Mouse (Mus musculus) forebrain, embryonic 13.5 days (tissue): ENCODE results near the gene Minar1. TPM values are rescaled to one million over a fixed set of nuclear protein-coding genes. Genes with fewer than 3 reads are reported as not detected.
A peak's percentile ranks its signal among the peaks of the same experiment; 100 is the strongest.

Experiments
- ATAC-seq: fragments of 200-750 bp; cut with Nextera tagmentation; 2 replicates; pipeline ENCODE4 v1.8.0; 2017
- H3K27ac ChIP-seq: fragments of 300-500 bp; sonication (generic); 2 replicates; pipeline ENCODE4 v1.5.1; 2015; ENCODE audit warnings: inconsistent platforms, mild to moderate bottlenecking, moderate library complexity
- H3K27me3 ChIP-seq: fragments of 300-500 bp; sonication (generic); 2 replicates; pipeline ENCODE4 v1.6.1; 2015; ENCODE audit warnings: mild to moderate bottlenecking, inconsistent platforms
- H3K36me3 ChIP-seq: fragments of 300-500 bp; sonication (generic); 2 replicates; pipeline ENCODE4 v1.6.1; 2015; ENCODE audit warnings: mild to moderate bottlenecking, inconsistent platforms; ENCODE audit not compliant: poor library complexity, severe bottlenecking
- H3K4me1 ChIP-seq: fragments of 300-500 bp; sonication (generic); 2 replicates; pipeline ENCODE4 v1.6.1; 2015; ENCODE audit warnings: inconsistent platforms
- H3K4me2 ChIP-seq: fragments of 300-500 bp; sonication (generic); 2 replicates; pipeline ENCODE4 v1.6.1; 2015; ENCODE audit warnings: inconsistent platforms, mild to moderate bottlenecking, moderate library complexity
- H3K4me3 ChIP-seq: fragments of 300-500 bp; sonication (generic); 2 replicates; pipeline ENCODE4 v1.5.1; 2015; ENCODE audit warnings: mild to moderate bottlenecking, inconsistent platforms
- H3K9ac ChIP-seq: fragments of 300-500 bp; sonication (generic); 2 replicates; pipeline ENCODE4 v1.6.1; 2015; ENCODE audit warnings: mild to moderate bottlenecking, inconsistent platforms
- H3K9me3 ChIP-seq: fragments of 300-500 bp; sonication (generic); replicated peaks from 2 replicates; pipeline ENCODE4 v1.6.1; 2016; ENCODE audit warnings: inconsistent platforms
- WGBS: fragments of 180-500 bp; shearing (Covaris S2); methylation state at CpG from one replicate; pipeline ENCODE4 v1.1.7; 2015; 5-methylcytosine and 5-hydroxymethylcytosine counted together
- polyA plus RNA-seq: library from polyadenylated mRNA; unstranded; fragments of >200 nt; fragmentation: Nextera tagmentation; extraction: Ambion mirVana; gene quantifications from 2 replicates; pipeline ENCODE4 v1.2.1, GENCODE M21; 2015

Gene Minar1
- polyA plus RNA-seq = 0.19 and 0.34 TPM in 2 replicates

DNA sequence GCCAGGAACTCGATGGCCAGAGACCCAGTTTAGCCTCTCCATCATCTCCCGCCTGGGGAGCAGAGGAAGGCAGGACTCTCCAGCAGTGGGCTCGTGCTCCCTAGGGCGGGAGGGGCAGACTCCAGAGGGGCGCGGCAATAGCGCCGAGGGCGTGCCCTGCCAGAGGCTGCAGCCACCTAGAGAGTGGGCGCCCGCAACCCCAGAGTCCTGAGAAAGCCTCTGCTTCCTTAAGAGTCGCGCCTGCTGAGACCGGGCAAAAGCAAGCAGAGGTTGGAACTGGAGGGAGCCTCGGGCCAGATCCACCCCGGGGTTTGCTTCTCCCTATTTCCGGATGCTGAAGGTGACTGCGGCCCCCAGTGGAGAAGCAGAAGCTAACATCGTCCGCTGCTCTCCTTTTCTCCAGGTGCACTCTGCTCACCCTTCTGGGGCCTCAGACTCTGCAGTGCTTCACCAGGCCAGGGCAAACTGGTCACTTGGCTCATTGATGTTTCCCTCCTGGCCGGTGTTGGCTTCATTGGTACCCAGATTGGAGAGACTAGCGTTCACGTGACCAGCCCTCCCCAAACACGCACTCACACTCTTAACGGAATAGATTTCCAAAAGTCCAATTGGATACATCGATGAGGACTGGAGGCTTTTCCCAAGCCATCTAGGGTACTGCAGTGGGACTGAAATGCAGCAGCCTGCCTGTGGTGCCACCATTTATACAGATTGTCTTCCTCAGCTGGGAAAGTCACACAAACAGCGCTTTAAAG lies at the start of gene Minar1:
Gene Minar1 (minus strand): TSS at position 120 of the 755 bp plus-strand sequence.
- peaks cover 42% of the 10 kb centered on the region for H3K27me3 ChIP-seq
- H3K27ac ChIP-seq = no peak within 1 kb of the TSS

GRCm38 (mm10) chr9:89669878-89670277 lies 47.0 kb upstream of the Minar1 start:
- H3K9me3 ChIP-seq = no peaks in the 10 kb centered on the region
- H3K4me1 ChIP-seq = no peaks in the 10 kb centered on the region
- H3K27me3 ChIP-seq = no peaks in the 10 kb centered on the region
- no peak for ATAC-seq
- WGBS = 83% methylated on average over 4 of the region's 4 CpGs
- H3K36me3 ChIP-seq = no peaks in the 10 kb centered on the region
- H3K4me2 ChIP-seq = no peak overlapping the region
- H3K4me3 ChIP-seq = no peak overlapping the region
- H3K9ac ChIP-seq = no peak overlapping the region
- H3K27ac ChIP-seq = no peak overlapping the region

More for the DNA sequence above, at the start of gene Minar1:
- no peaks in the 10 kb centered on the region for H3K36me3 ChIP-seq
- H3K4me1 ChIP-seq = peaks cover 18% of the 10 kb centered on the region
- no peaks in the 10 kb centered on the region for H3K9me3 ChIP-seq
- H3K4me2 ChIP-seq = peak within 1 kb of the TSS; percentile 98
- H3K4me3 ChIP-seq = peak within 1 kb of the TSS; percentile 56
- under 1% methylated on average over 25 of the region's 27 CpGs for WGBS
- ATAC-seq = peak; percentile 81
- peak within 1 kb of the TSS; percentile 65 for H3K9ac ChIP-seq

DNA sequence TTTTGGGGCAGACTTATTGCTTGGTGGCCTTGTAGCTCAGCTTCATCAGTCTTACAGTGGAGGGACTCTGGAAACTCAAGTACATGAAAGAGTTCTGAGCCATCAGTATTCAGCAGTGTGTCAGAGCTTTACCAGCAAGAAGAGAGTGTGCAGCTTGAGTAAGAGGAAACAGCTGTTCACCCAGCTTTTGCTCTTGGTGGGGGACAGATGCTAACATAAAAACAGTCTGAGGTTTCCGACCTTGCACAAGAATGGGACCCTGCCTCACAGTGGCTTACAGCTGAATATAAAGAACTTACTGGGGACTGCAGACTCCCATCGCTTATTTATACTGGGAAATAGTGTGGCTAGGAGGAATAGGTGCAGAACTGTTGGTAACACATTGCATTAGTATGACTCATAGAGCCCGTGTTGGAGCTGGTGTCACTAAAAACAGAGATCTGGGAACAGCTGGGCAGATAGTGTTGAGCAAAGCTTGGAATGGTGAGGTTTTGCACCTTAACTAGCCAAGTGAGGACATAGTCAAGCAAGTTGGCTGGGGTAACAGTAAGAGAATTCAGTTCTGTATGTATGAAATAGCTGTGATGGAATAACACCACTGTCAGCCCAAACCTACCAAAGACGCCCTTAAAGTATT lies 44.5 kb upstream of the Minar1 start:
- WGBS = 83% methylated on average over 4 of the region's 4 CpGs
- Histone ChIP-seq H3K4me3 (no peak overlapping the region), H3K9ac (no peak overlapping the region), H3K36me3 (no peaks in the 10 kb centered on the region), H3K27me3 (no peaks in the 10 kb centered on the region), H3K9me3 (no peaks in the 10 kb centered on the region), H3K27ac (no peak overlapping the region), H3K4me1 (no peaks in the 10 kb centered on the region), H3K4me2 (no peak overlapping the region)
- ATAC-seq = no peak

DNA sequence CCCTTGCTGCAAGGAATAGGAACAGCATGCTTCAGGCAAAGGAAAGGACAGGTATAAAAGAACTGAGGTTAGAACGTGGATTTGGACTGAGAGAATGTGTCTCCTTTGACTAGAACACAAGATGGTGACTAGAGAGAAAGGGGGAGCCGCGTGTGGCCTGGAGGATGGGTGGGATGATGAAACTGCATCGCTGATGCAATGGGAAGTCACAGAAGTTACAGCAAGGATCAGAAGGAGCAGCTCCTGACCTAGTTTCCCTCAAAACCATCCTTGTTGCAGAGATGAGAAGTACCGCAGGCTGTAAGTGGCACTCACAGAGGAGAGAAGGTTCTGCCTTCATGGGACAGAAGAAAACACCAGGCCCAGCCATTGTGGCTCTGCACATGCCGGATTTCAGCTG lies 28.0 kb upstream of the Minar1 start:
- WGBS = 76% methylated on average over 6 of the region's 6 CpGs

GRCm38 (mm10) chr9:89637453-89637852 lies 14.5 kb upstream of the Minar1 start:
- H3K27me3 ChIP-seq = no peaks in the 10 kb centered on the region
- no peak overlapping the region for H3K27ac ChIP-seq
- no peak for ATAC-seq
- WGBS = 92% methylated on average over 3 of the region's 3 CpGs
- H3K4me2 ChIP-seq = no peak overlapping the region
- no peaks in the 10 kb centered on the region for H3K9me3 ChIP-seq
- no peak overlapping the region for H3K4me3 ChIP-seq
- no peaks in the 10 kb centered on the region for H3K4me1 ChIP-seq
- H3K36me3 ChIP-seq = no peaks in the 10 kb centered on the region
- no peak overlapping the region for H3K9ac ChIP-seq

More for the DNA sequence above, 28.0 kb upstream of the Minar1 start:
- no peak overlapping the region for H3K4me3 ChIP-seq
- H3K9ac ChIP-seq = no peak overlapping the region
- ATAC-seq = no peak
- no peaks in the 10 kb centered on the region for H3K27me3 ChIP-seq
- no peak overlapping the region for H3K27ac ChIP-seq
- H3K4me2 ChIP-seq = no peak overlapping the region
- no peaks in the 10 kb centered on the region for H3K9me3 ChIP-seq
- H3K4me1 ChIP-seq = no peaks in the 10 kb centered on the region
- H3K36me3 ChIP-seq = no peaks in the 10 kb centered on the region

DNA sequence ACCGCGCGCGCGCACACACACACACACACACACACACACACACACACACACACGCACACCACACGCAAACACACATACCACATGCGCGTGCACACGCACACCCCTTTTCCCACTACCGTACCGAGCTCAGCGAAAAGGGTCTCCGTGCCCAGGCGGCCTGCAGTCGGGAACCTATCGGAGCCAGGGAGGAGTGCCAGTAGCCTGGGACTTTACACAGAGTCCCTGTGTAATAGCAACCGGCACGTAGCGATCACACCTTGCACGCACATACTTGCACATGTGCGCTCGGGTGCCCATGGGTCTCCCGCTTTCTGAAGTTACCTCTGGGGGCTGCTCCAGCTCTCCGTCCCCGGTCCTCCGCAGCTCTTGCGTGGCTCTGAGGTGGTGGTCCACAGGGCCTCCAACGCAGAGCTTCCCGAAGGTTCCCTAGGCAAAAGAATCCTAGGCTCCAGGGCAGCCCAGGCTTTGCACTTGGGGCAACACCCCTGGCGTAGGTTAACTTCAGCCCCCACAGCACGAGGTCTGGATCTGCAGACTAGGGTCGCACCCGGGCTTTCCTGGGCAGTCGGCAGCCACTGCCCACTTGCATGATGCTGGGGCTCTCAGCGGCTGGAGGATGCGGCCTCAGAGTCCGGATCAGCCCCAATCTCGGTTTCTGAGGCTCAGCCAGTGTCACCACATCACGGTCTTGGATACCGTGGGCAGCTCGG lies 474 bp downstream of the Minar1 start:
- peaks cover 42% of the 10 kb centered on the region for H3K27me3 ChIP-seq
- no peaks in the 10 kb centered on the region for H3K9me3 ChIP-seq
- H3K4me1 ChIP-seq = peaks cover 18% of the 10 kb centered on the region
- peak overlapping the region; percentile 56 for H3K4me3 ChIP-seq
- ATAC-seq = peak; percentile 69
- under 1% methylated on average over 42 of the region's 42 CpGs for WGBS
- H3K4me2 ChIP-seq = peak overlapping the region; percentile 98
- H3K27ac ChIP-seq = no peak overlapping the region
- peak overlapping the region; percentile 65 for H3K9ac ChIP-seq
- H3K36me3 ChIP-seq = no peaks in the 10 kb centered on the region

- Histone ChIP-seq H3K27ac (no peak overlapping the region), H3K36me3 (no peaks in the 10 kb centered on the region), H3K9me3 (no peaks in the 10 kb centered on the region), H3K4me3 (peak overlapping the region; percentile 56), H3K27me3 (peaks cover 42% of the 10 kb centered on the region), H3K4me1 (peaks cover 18% of the 10 kb centered on the region), H3K9ac (no peak overlapping the region), H3K4me2 (peak overlapping the region; percentile 98)
- 4% methylated on average over 11 of the region's 11 CpGs for WGBS
- no peak for ATAC-seq
Measured at GRCm38 (mm10) chr9:89621750-89622149, 1.2 kb downstream of the Minar1 start.

DNA sequence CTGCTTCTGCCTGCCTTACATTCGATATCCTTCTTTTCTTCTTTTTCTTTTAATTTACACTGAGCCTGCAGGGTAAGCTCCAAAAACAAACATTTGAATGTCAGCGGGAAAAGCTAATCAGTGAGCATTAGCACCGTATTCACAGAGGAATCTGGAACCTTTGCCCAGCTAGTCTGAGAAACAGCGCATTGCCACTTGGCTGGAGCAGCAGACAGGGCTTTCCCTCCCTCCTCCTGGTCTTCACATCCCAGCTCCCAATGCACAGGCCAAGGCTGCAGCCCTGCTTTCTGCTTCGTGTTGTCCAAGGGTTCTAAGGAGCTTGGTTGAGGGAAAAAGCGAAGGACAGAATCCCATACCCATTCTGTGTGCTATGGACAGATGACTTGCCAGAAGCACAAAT lies 2.6 kb downstream of the Minar1 start:
- 17% methylated on average over 6 of the region's 6 CpGs for WGBS
- ATAC-seq = no peak
- H3K9me3 ChIP-seq = no peaks in the 10 kb centered on the region
- H3K9ac ChIP-seq = no peak overlapping the region
- no peaks in the 10 kb centered on the region for H3K36me3 ChIP-seq
- peaks cover 18% of the 10 kb centered on the region for H3K4me1 ChIP-seq
- no peak overlapping the region for H3K4me3 ChIP-seq
- H3K27me3 ChIP-seq = peaks cover 42% of the 10 kb centered on the region
- H3K27ac ChIP-seq = no peak overlapping the region
- H3K4me2 ChIP-seq = no peak overlapping the region

DNA sequence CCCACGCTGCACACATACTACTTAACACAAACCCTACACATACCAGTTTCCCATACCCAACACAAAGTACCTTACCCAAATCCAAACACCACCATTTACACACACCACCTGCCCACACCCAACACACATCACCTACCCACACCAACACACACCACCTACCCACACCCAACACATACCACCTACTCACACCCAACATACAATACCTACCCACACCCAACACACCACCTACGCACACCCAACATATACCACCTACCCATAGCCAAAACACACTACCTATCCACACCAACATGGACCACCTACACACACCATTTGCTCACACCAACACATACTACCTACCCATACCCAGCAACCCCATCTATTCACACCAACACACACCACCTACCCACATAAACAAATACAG lies 6.0 kb downstream of the Minar1 start:
- Histone ChIP-seq H3K4me3 (no peak overlapping the region), H3K4me1 (peaks cover 5% of the 10 kb centered on the region), H3K4me2 (no peak overlapping the region), H3K9me3 (no peaks in the 10 kb centered on the region), H3K36me3 (no peaks in the 10 kb centered on the region), H3K27me3 (peaks cover 21% of the 10 kb centered on the region), H3K27ac (no peak overlapping the region), H3K9ac (no peak overlapping the region)
- no peak for ATAC-seq
- 83% methylated on average over 2 of the region's 2 CpGs for WGBS

GRCm38 (mm10) chr9:89610592-89610991 lies 12.3 kb downstream of the Minar1 start:
- H3K9me3 ChIP-seq = no peaks in the 10 kb centered on the region
- H3K27ac ChIP-seq = no peak overlapping the region
- 78% methylated on average over 4 of the region's 4 CpGs for WGBS
- no peak overlapping the region for H3K4me2 ChIP-seq
- H3K9ac ChIP-seq = no peak overlapping the region
- H3K36me3 ChIP-seq = no peaks in the 10 kb centered on the region
- H3K27me3 ChIP-seq = no peaks in the 10 kb centered on the region
- no peaks in the 10 kb centered on the region for H3K4me1 ChIP-seq
- ATAC-seq = no peak
- no peak overlapping the region for H3K4me3 ChIP-seq

DNA sequence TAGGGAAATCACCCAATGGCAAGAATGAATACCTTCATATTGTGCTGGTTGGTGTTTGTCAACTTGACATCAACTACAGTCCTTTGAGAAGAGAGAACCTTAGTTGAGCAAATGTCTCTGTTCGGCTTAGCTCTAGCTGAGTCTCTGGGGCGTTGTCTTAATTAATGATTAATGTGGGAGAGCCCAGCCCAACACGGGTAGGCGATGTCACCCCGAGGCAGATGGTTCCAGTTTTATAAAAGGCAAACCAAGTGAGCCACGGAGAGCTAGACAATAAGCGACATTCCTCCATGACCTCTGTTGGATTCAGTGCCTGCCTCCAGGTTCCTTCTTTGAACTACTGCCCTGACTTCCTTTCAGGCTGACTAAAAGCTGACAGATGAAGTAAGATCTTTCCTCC lies 15.6 kb downstream of the Minar1 start:
- Histone ChIP-seq H3K4me1 (no peaks in the 10 kb centered on the region), H3K9ac (no peak overlapping the region), H3K4me2 (no peak overlapping the region), H3K4me3 (no peak overlapping the region), H3K36me3 (no peaks in the 10 kb centered on the region), H3K27ac (no peak overlapping the region), H3K27me3 (no peaks in the 10 kb centered on the region), H3K9me3 (no peaks in the 10 kb centered on the region)
- no peak for ATAC-seq
- WGBS = 81% methylated on average over 7 of the region's 7 CpGs

DNA sequence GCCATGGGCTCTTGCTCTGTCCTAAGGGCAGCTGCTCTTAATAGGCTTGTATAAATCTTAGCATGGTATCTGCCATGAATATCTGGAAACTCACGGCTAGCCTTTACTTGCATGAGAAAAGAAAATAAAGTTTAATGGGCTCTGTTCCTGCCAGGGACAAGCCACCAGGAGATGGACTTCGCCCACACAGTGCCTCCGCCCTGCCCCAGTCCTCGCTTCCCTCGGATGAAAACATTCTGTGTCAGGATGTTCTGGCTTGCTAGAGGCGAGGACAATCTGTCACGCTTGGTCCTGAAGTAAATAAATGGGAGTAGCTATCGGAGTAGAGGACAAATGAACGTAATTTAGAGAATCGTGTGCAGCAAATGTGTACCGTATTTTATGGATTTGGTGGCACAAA lies 16.7 kb downstream of the Minar1 start:
- no peak for ATAC-seq
- Histone ChIP-seq H3K4me2 (no peak overlapping the region), H3K27me3 (no peaks in the 10 kb centered on the region), H3K9me3 (no peaks in the 10 kb centered on the region), H3K9ac (no peak overlapping the region), H3K36me3 (no peaks in the 10 kb centered on the region), H3K4me3 (no peak overlapping the region), H3K27ac (no peak overlapping the region), H3K4me1 (no peaks in the 10 kb centered on the region)
- 85% methylated on average over 11 of the region's 11 CpGs for WGBS
